Mouse (Mus musculus) intestine, embryonic 14.5 days (tissue): Measurements from ENCODE around the gene Ube2f. TPM values are rescaled to one million over a fixed set of nuclear protein-coding genes. Genes with fewer than 3 reads are reported as not detected.
A peak's percentile ranks its signal among the peaks of the same experiment; 100 is the strongest.

Experiments used
- ATAC-seq: fragments of 200-750 bp; cut with Nextera tagmentation; replicated peaks from 2 replicates; pipeline ENCODE4 v1.8.0; 2017; ENCODE audit warnings: low read depth, moderate number of reproducible peaks, moderate TSS enrichment, moderate library complexity; ENCODE audit not compliant: low FRiP score, low TSS enrichment
- DNase-seq: peaks from one replicate; pipeline ENCODE4 v3.0.0-alpha.2; 2018; ENCODE audit warnings: low spot score
- H3K27ac ChIP-seq: fragments of 300-500 bp; sonication (generic); 2 replicates; pipeline ENCODE4 v1.5.1; 2014; ENCODE audit warnings: low read depth, mild to moderate bottlenecking, control low read depth
- H3K27me3 ChIP-seq: fragments of 300-500 bp; sonication (generic); replicated peaks from 2 replicates; pipeline ENCODE4 v1.6.1; 2014; ENCODE audit warnings: low read length, control low read depth; ENCODE audit not compliant: control insufficient read depth, insufficient read depth
- H3K36me3 ChIP-seq: fragments of 300-500 bp; sonication (generic); 2 replicates; pipeline ENCODE4 v1.6.1; 2014; ENCODE audit warnings: low read length, control low read depth; ENCODE audit not compliant: control insufficient read depth, insufficient read depth
- H3K4me1 ChIP-seq: fragments of 300-500 bp; sonication (generic); replicated peaks from 2 replicates; pipeline ENCODE4 v1.6.1; 2014; ENCODE audit warnings: low read length, control low read depth, mixed read lengths; ENCODE audit not compliant: control insufficient read depth, insufficient read depth
- H3K4me2 ChIP-seq: fragments of 300-500 bp; sonication (generic); 2 replicates; pipeline ENCODE4 v1.6.1; 2014; ENCODE audit warnings: low read length
- H3K4me3 ChIP-seq: fragments of 300-500 bp; sonication (generic); 2 replicates; pipeline ENCODE4 v1.5.1; 2014; ENCODE audit warnings: low read depth, low read length, control low read depth, mixed read lengths
- H3K9ac ChIP-seq: fragments of 300-500 bp; sonication (generic); 2 replicates; pipeline ENCODE4 v1.6.1; 2014; ENCODE audit warnings: mild to moderate bottlenecking, low read length
- H3K9me3 ChIP-seq: fragments of 300-500 bp; sonication (generic); 2 replicates; pipeline ENCODE4 v1.6.1; 2016; ENCODE audit warnings: low read length, control low read depth; ENCODE audit not compliant: control insufficient read depth
- WGBS: fragments of 180-500 bp; shearing (Covaris S2); extraction: QIAGEN DNeasy Blood & Tissue Kit; methylation state at CpG from one replicate; pipeline ENCODE4 v1.1.7; 2014; 5-methylcytosine and 5-hydroxymethylcytosine counted together
- polyA plus RNA-seq: library from polyadenylated mRNA; unstranded; fragments of >200 nt; fragmentation: Nextera tagmentation; extraction: Ambion mirVana; gene quantifications from 2 replicates; pipeline ENCODE4 v1.2.1, GENCODE M21; 2014

Gene Ube2f
- polyA plus RNA-seq, 1 experiment from 2014 or later: 71.6 TPM

GRCm38 (mm10) chr1:91304621-91305020 lies 54.5 kb downstream of the Ube2f start:
- no peak overlapping the region for H3K4me2 ChIP-seq
- no peaks in the 10 kb centered on the region for H3K27me3 ChIP-seq
- DNase-seq (no peak), ATAC-seq (no peak)
- WGBS: 89% methylated on average over 4 of the region's 4 CpGs
- peaks cover 6% of the 10 kb centered on the region; the same call in 1 of the 2 replicates for H3K4me1 ChIP-seq
- H3K27ac ChIP-seq: no peak overlapping the region
- H3K4me3 ChIP-seq: no peak overlapping the region
- peaks cover 35% of the 10 kb centered on the region for H3K36me3 ChIP-seq
- H3K9me3 ChIP-seq: no peaks in the 10 kb centered on the region
- H3K9ac ChIP-seq: no peak overlapping the region

DNA sequence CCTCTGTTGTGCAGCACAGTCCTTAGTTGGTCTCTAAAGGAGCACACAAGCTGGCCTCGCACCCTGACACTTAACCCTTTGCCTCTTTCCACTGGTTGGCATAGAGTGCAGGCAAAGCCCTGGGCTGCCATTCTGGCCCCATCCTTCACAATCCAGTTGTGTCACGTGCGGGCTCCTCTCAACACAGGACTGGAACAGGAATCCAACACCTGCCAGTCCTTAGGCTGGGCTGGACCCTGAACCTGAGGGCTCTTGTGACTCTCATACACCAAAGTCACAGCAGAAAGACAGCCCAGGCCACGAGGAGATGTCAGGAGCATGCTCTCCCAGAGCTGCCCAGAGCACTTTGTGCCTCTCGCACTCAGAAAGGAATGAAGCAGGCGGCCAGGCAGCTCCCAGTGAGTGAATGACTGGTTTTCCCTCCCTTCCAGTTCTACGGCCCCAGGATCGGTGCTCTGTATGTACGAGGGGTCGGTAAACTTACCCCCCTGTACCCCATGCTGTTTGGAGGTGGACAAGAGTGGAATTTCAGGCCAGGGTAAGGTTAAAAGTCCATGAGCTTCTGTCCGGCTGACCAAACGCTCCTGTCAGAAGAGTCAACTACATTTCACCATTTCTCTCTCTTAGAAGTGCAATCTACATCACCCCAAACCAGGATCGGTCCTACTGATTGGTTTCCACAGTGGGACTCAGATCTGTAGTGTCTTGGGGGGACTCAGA lies 59.4 kb downstream of the Ube2f start:
- Histone ChIP-seq H3K27me3 (no peaks in the 10 kb centered on the region), H3K9ac (no peak overlapping the region), H3K36me3 (peaks cover 41% of the 10 kb centered on the region), H3K4me1 (peaks cover 11% of the 10 kb centered on the region; the same call in 1 of the 2 replicates), H3K4me2 (no peak overlapping the region), H3K27ac (no peak overlapping the region), H3K9me3 (no peaks in the 10 kb centered on the region), H3K4me3 (no peak overlapping the region)
- ATAC-seq (no peak), DNase-seq (no peak)
- 91% methylated on average over 13 of the region's 13 CpGs for WGBS

DNA sequence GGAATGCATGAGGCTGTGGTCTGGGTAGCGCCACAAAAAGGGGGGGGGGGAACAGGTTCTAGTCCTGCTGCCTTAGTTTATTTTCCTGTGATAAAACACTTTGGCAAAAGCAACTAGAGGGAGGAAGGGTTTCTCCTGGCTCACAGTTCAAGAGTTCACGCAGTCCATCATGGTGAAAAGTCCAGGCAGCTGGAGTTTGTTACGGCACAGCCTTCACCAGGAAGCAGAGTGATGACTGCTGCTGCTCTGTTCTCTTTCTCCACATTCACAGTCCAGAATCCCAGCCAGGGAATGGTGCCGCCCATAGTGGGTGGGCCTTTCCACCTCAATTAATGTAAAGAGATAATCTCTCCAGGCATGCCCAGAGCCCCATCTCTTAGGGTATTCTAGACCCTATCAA lies 62.2 kb downstream of the Ube2f start:
- H3K4me1 ChIP-seq: peaks cover 11% of the 10 kb centered on the region; the same call in 1 of the 2 replicates
- H3K27ac ChIP-seq: 0 out of 2 replicates have a peak overlapping the region, but pooled peaks have one; percentile 67
- ATAC-seq (no peak), DNase-seq (no peak)
- H3K27me3 ChIP-seq: no peaks in the 10 kb centered on the region
- H3K36me3 ChIP-seq: peaks cover 33% of the 10 kb centered on the region
- no peak overlapping the region for H3K9ac ChIP-seq
- H3K4me3 ChIP-seq: no peak overlapping the region
- H3K4me2 ChIP-seq: no peak overlapping the region
- WGBS: 78% methylated on average over 4 of the region's 4 CpGs
- H3K9me3 ChIP-seq: no peaks in the 10 kb centered on the region

- no peak overlapping the region for H3K4me3 ChIP-seq
- H3K36me3 ChIP-seq: peaks cover 23% of the 10 kb centered on the region
- 0 out of 2 replicates have a peak, but pooled peaks have one; percentile 3 for ATAC-seq
- WGBS: 34% methylated on average over 5 of the region's 5 CpGs
- H3K9ac ChIP-seq: 0 out of 2 replicates have a peak overlapping the region, but pooled peaks have one; percentile 5
- no peak for DNase-seq
- no peaks in the 10 kb centered on the region for H3K27me3 ChIP-seq
- H3K9me3 ChIP-seq: no peaks in the 10 kb centered on the region
- peak overlapping the region; percentile 11; the same call in 1 of the 2 replicates for H3K4me2 ChIP-seq
- H3K27ac ChIP-seq: peak overlapping the region; percentile 67; the same call in 1 of the 2 replicates
- peaks cover 11% of the 10 kb centered on the region; the same call in 1 of the 2 replicates for H3K4me1 ChIP-seq
Observed at GRCm38 (mm10) chr1:91313251-91313650, 63.1 kb downstream of the Ube2f start.

DNA sequence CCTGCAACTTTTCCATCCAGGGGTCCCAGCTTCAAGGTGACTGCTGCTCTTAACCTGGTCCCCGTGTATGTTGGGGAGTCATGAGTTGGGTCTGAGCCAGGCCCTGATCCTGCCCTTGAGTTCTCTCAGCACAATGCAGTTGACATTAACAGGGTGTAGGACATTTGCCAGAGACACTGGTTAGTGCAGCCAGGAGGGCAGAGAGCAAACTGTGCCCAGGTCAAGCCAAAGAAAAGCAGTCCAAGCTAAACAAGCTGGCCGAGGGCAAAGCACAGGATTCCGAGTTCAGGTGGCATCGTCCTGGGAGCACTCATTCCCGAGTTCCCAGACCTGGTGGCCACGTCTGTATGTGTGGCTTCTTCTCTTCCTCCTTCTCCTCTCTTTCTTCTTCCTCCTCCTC lies 67.6 kb downstream of the Ube2f start:
- DNase-seq (no peak), ATAC-seq (no peak)
- Histone ChIP-seq H3K4me2 (no peak overlapping the region), H3K27me3 (no peaks in the 10 kb centered on the region), H3K9me3 (no peaks in the 10 kb centered on the region), H3K4me1 (peaks cover 11% of the 10 kb centered on the region; the same call in 1 of the 2 replicates), H3K27ac (no peak overlapping the region), H3K36me3 (no peaks in the 10 kb centered on the region), H3K9ac (no peak overlapping the region), H3K4me3 (no peak overlapping the region)
- WGBS: 76% methylated on average over 6 of the region's 6 CpGs

GRCm38 (mm10) chr1:91321760-91322438 lies 71.8 kb downstream of the Ube2f start, which contains the start of gene Espnl:
Espnl (plus strand) TSS chr1:91322075.
- ATAC-seq (no peak), DNase-seq (no peak)
- no peak within 1 kb of the TSS for H3K4me3 ChIP-seq
- H3K27ac ChIP-seq: no peak within 1 kb of the TSS
- no peaks in the 10 kb centered on the region for H3K36me3 ChIP-seq
- no peaks in the 10 kb centered on the region for H3K4me1 ChIP-seq
- H3K9me3 ChIP-seq: no peaks in the 10 kb centered on the region
- H3K4me2 ChIP-seq: no peak within 1 kb of the TSS
- no peaks in the 10 kb centered on the region for H3K27me3 ChIP-seq
- 65% methylated on average over 19 of the region's 19 CpGs for WGBS
- no peak within 1 kb of the TSS for H3K9ac ChIP-seq

GRCm38 (mm10) chr1:91324646-91325045 lies 74.5 kb downstream of the Ube2f start:
- WGBS: 85% methylated on average over 2 of the region's 2 CpGs
- Histone ChIP-seq H3K4me1 (no peaks in the 10 kb centered on the region; the same call in 1 of the 2 replicates), H3K4me2 (no peak overlapping the region), H3K27ac (no peak overlapping the region), H3K9me3 (no peaks in the 10 kb centered on the region), H3K36me3 (no peaks in the 10 kb centered on the region), H3K27me3 (no peaks in the 10 kb centered on the region), H3K4me3 (no peak overlapping the region), H3K9ac (no peak overlapping the region)
- no peak for DNase-seq
- ATAC-seq: no peak

- no peaks in the 10 kb centered on the region for H3K9me3 ChIP-seq
- H3K27me3 ChIP-seq: no peaks in the 10 kb centered on the region
- DNase-seq (no peak), ATAC-seq (no peak)
- H3K4me1 ChIP-seq: no peaks in the 10 kb centered on the region; the same call in 1 of the 2 replicates
- no peak overlapping the region for H3K9ac ChIP-seq
- WGBS: 71% methylated on average over 4 of the region's 4 CpGs
- no peak overlapping the region for H3K27ac ChIP-seq
- no peak overlapping the region for H3K4me2 ChIP-seq
- H3K36me3 ChIP-seq: no peaks in the 10 kb centered on the region
- H3K4me3 ChIP-seq: no peak overlapping the region
Observed at GRCm38 (mm10) chr1:91325488-91326042, 75.5 kb downstream of the Ube2f start.
